Mouse (Mus musculus): ENCODE results near the gene Olfr1324. TPM values are rescaled to one million over a fixed set of nuclear protein-coding genes. Genes with fewer than 3 reads are reported as not detected.
"Not testable (repeated sequence)": the region's sequence is repeated elsewhere in the genome, so short reads cannot be mapped to it uniquely, and the experiment has no call there.

Gene Olfr1324
- not detected in 2 replicates for polyA plus RNA-seq (2015; fragmentation: Nextera tagmentation; extraction: Ambion mirVana)

GRCm38 (mm10) chrX:50428398-50428797 lies at the start of gene Olfr1324:
Gene Olfr1324 (minus strand): TSS chrX:50428498.
- Histone ChIP-seq H3K36me3 (ENCODE audit: control insufficient read depth, insufficient read depth, low read length) (no peaks in the 10 kb centered on the region), H3K27ac (ENCODE audit: low read length) (no peak within 1 kb of the TSS), H3K9me3 (ENCODE audit: control insufficient read depth, low read length) (no peaks in the 10 kb centered on the region), H3K9ac (ENCODE audit: low read length) (no peak within 1 kb of the TSS), H3K4me1 (replicated peaks; ENCODE audit: control insufficient read depth, insufficient read depth, low read length) (no peaks in the 10 kb centered on the region), H3K27me3 (ENCODE audit: control insufficient read depth, insufficient read depth, low read depth, low read length) (no peaks in the 10 kb centered on the region), H3K4me3 (ENCODE audit: low read length) (no peak within 1 kb of the TSS), H3K4me2 (ENCODE audit: low read depth, low read length) (no peak within 1 kb of the TSS)
- WGBS = 85% methylated on average over 1 of the region's 1 CpGs
- no peak for ATAC-seq (ENCODE audit: low read depth)

- ATAC-seq (ENCODE audit: low read depth); H3K4me2 ChIP-seq (ENCODE audit: low read depth, low read length); H3K27ac ChIP-seq (ENCODE audit: low read length): not testable (repeated sequence)
Measured at GRCm38 (mm10) chrX:50470341-50470740, 42.0 kb upstream of the Olfr1324 start.

GRCm38 (mm10) chrX:50456136-50456535 lies 27.8 kb upstream of the Olfr1324 start:
- Histone ChIP-seq H3K27ac (ENCODE audit: low read length) (no peak overlapping the region), H3K9me3 (ENCODE audit: control insufficient read depth, low read length) (no peaks in the 10 kb centered on the region), H3K4me2 (ENCODE audit: low read depth, low read length) (no peak overlapping the region), H3K4me1 (replicated peaks; ENCODE audit: control insufficient read depth, insufficient read depth, low read length) (no peaks in the 10 kb centered on the region), H3K9ac (ENCODE audit: low read length) (no peak overlapping the region), H3K36me3 (ENCODE audit: control insufficient read depth, insufficient read depth, low read length) (no peaks in the 10 kb centered on the region), H3K27me3 (ENCODE audit: control insufficient read depth, insufficient read depth, low read depth, low read length) (no peaks in the 10 kb centered on the region), H3K4me3 (ENCODE audit: low read length) (no peak overlapping the region)
- WGBS = 25% methylated on average over 1 of the region's 1 CpGs
- ATAC-seq (ENCODE audit: low read depth) = no peak

More at GRCm38 (mm10) chrX:50470341-50470740, 42.0 kb upstream of the Olfr1324 start:
- H3K9me3 ChIP-seq (ENCODE audit: control insufficient read depth, low read length); H3K27me3 ChIP-seq (ENCODE audit: control insufficient read depth, insufficient read depth, low read depth, low read length); H3K4me3 ChIP-seq (ENCODE audit: low read length); H3K36me3 ChIP-seq (ENCODE audit: control insufficient read depth, insufficient read depth, low read length); H3K4me1 ChIP-seq (replicated peaks; ENCODE audit: control insufficient read depth, insufficient read depth, low read length); H3K9ac ChIP-seq (ENCODE audit: low read length): not testable (repeated sequence)
- WGBS = 72% methylated on average over 6 of the region's 6 CpGs

- no peaks in the 10 kb centered on the region for H3K36me3 ChIP-seq (ENCODE audit: control insufficient read depth, insufficient read depth, low read length)
- WGBS = 71% methylated on average over 1 of the region's 1 CpGs
Measured at GRCm38 (mm10) chrX:50443352-50443751, 15.1 kb upstream of the Olfr1324 start.

GRCm38 (mm10) chrX:50442696-50443095 lies 14.4 kb upstream of the Olfr1324 start:
- Histone ChIP-seq H3K4me3 (ENCODE audit: low read length) (no peak overlapping the region), H3K27me3 (ENCODE audit: control insufficient read depth, insufficient read depth, low read depth, low read length) (no peaks in the 10 kb centered on the region), H3K36me3 (ENCODE audit: control insufficient read depth, insufficient read depth, low read length) (no peaks in the 10 kb centered on the region), H3K9ac (ENCODE audit: low read length) (no peak overlapping the region), H3K4me2 (ENCODE audit: low read depth, low read length) (no peak overlapping the region), H3K27ac (ENCODE audit: low read length) (no peak overlapping the region), H3K9me3 (ENCODE audit: control insufficient read depth, low read length) (no peaks in the 10 kb centered on the region), H3K4me1 (replicated peaks; ENCODE audit: control insufficient read depth, insufficient read depth, low read length) (no peaks in the 10 kb centered on the region)
- WGBS = 70% methylated on average over 1 of the region's 1 CpGs
- no peak for ATAC-seq (ENCODE audit: low read depth)

More at GRCm38 (mm10) chrX:50443352-50443751, 15.1 kb upstream of the Olfr1324 start:
- no peak overlapping the region for H3K9ac ChIP-seq (ENCODE audit: low read length)
- H3K27me3 ChIP-seq (ENCODE audit: control insufficient read depth, insufficient read depth, low read depth, low read length) = no peaks in the 10 kb centered on the region
- no peaks in the 10 kb centered on the region for H3K9me3 ChIP-seq (ENCODE audit: control insufficient read depth, low read length)
- no peak for ATAC-seq (ENCODE audit: low read depth)
- no peaks in the 10 kb centered on the region for H3K4me1 ChIP-seq (replicated peaks; ENCODE audit: control insufficient read depth, insufficient read depth, low read length)
- no peak overlapping the region for H3K4me3 ChIP-seq (ENCODE audit: low read length)
- H3K27ac ChIP-seq (ENCODE audit: low read length) = no peak overlapping the region
- no peak overlapping the region for H3K4me2 ChIP-seq (ENCODE audit: low read depth, low read length)

GRCm38 (mm10) chrX:50432499-50432898 lies 4.2 kb upstream of the Olfr1324 start:
- WGBS = 75% methylated on average over 2 of the region's 2 CpGs
- H3K4me3 ChIP-seq (ENCODE audit: low read length) = no peak overlapping the region
- no peak overlapping the region for H3K27ac ChIP-seq (ENCODE audit: low read length)
- H3K9me3 ChIP-seq (ENCODE audit: control insufficient read depth, low read length) = no peaks in the 10 kb centered on the region
- H3K4me1 ChIP-seq (replicated peaks; ENCODE audit: control insufficient read depth, insufficient read depth, low read length) = no peaks in the 10 kb centered on the region
- H3K27me3 ChIP-seq (ENCODE audit: control insufficient read depth, insufficient read depth, low read depth, low read length) = no peaks in the 10 kb centered on the region
- H3K36me3 ChIP-seq (ENCODE audit: control insufficient read depth, insufficient read depth, low read length) = no peaks in the 10 kb centered on the region
- H3K9ac ChIP-seq (ENCODE audit: low read length) = no peak overlapping the region
- no peak overlapping the region for H3K4me2 ChIP-seq (ENCODE audit: low read depth, low read length)
- ATAC-seq (ENCODE audit: low read depth) = no peak

GRCm38 (mm10) chrX:50427712-50428328 lies 478 bp downstream of the Olfr1324 start:
- H3K4me3 ChIP-seq (ENCODE audit: low read length) = no peak overlapping the region
- H3K9me3 ChIP-seq (ENCODE audit: control insufficient read depth, low read length) = no peaks in the 10 kb centered on the region
- no peaks in the 10 kb centered on the region for H3K36me3 ChIP-seq (ENCODE audit: control insufficient read depth, insufficient read depth, low read length)
- H3K4me1 ChIP-seq (replicated peaks; ENCODE audit: control insufficient read depth, insufficient read depth, low read length) = no peaks in the 10 kb centered on the region
- 48% methylated on average over 2 of the region's 2 CpGs for WGBS
- no peak overlapping the region for H3K27ac ChIP-seq (ENCODE audit: low read length)
- no peaks in the 10 kb centered on the region for H3K27me3 ChIP-seq (ENCODE audit: control insufficient read depth, insufficient read depth, low read depth, low read length)
- ATAC-seq (ENCODE audit: low read depth) = no peak
- no peak overlapping the region for H3K9ac ChIP-seq (ENCODE audit: low read length)
- H3K4me2 ChIP-seq (ENCODE audit: low read depth, low read length) = no peak overlapping the region

GRCm38 (mm10) chrX:50425899-50426436 lies 2.3 kb downstream of the Olfr1324 start:
- Histone ChIP-seq H3K4me1 (replicated peaks; ENCODE audit: control insufficient read depth, insufficient read depth, low read length) (no peaks in the 10 kb centered on the region), H3K4me2 (ENCODE audit: low read depth, low read length) (no peak overlapping the region), H3K9ac (ENCODE audit: low read length) (no peak overlapping the region), H3K27ac (ENCODE audit: low read length) (no peak overlapping the region), H3K36me3 (ENCODE audit: control insufficient read depth, insufficient read depth, low read length) (no peaks in the 10 kb centered on the region), H3K4me3 (ENCODE audit: low read length) (no peak overlapping the region), H3K9me3 (ENCODE audit: control insufficient read depth, low read length) (no peaks in the 10 kb centered on the region), H3K27me3 (ENCODE audit: control insufficient read depth, insufficient read depth, low read depth, low read length) (no peaks in the 10 kb centered on the region)
- WGBS = 79% methylated on average over 3 of the region's 3 CpGs
- no peak for ATAC-seq (ENCODE audit: low read depth)

GRCm38 (mm10) chrX:50410361-50410760 lies 17.9 kb downstream of the Olfr1324 start:
- WGBS = 78% methylated on average over 8 of the region's 8 CpGs

More at GRCm38 (mm10) chrX:50410361-50410760, 17.9 kb downstream of the Olfr1324 start:
- H3K27ac ChIP-seq (ENCODE audit: low read length); H3K4me2 ChIP-seq (ENCODE audit: low read depth, low read length); H3K27me3 ChIP-seq (ENCODE audit: control insufficient read depth, insufficient read depth, low read depth, low read length); H3K4me1 ChIP-seq (replicated peaks; ENCODE audit: control insufficient read depth, insufficient read depth, low read length); ATAC-seq (ENCODE audit: low read depth); H3K9me3 ChIP-seq (ENCODE audit: control insufficient read depth, low read length); H3K9ac ChIP-seq (ENCODE audit: low read length); H3K4me3 ChIP-seq (ENCODE audit: low read length); H3K36me3 ChIP-seq (ENCODE audit: control insufficient read depth, insufficient read depth, low read length): not testable (repeated sequence)
